Mouse (Mus musculus): ENCODE measurements around the gene Lamc1. TPM values are rescaled to one million over a fixed set of nuclear protein-coding genes. Genes with fewer than 3 reads are reported as not detected.

Gene Lamc1
- total RNA-seq (2023): 2.4 TPM

DNA sequence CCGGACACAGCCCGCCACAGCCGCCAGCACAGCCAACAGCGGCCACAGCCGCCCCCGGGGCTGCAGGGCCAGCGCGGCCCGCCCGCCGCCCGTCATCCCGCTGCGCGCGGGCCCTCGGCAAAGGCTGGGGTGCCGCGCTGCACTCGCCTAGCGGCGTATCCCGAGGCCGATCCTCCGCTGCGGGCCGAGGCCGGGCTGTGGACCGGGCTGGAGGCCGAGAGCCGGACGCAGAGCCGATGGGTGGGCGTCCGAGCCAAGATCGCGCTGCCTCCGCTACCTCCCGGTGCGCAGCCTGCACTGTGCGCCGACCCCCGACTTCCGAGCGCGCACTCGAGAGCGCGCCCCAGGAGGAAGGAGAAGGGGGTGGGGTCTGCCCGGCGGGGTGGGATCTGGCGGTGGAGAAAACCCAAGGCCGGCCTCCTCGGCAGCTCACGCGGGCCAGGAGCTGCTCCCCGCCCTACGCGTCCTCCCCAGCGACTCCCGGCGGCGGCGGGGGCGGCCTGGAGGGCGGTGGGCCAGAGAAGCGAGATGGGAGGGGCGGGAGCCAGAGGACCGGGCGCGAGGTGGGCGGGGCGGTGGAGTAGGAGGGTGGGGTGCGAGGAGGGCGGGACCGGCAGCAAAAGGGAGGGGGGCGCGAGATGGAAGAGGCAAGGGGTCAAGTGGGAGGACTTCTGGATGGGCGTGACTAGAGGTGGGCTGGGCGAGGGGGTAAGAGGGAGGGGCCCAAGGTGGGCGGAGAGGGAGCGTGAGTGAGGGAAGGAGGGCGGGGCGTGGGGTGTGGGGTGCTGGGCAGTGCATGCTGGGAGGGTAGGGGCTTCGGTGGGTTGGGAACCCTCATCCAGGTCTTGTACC, at the start of gene Lamc1:
Gene Lamc1, minus strand, starts transcription at position 343 of the 852 bp plus-strand sequence.

DNA sequence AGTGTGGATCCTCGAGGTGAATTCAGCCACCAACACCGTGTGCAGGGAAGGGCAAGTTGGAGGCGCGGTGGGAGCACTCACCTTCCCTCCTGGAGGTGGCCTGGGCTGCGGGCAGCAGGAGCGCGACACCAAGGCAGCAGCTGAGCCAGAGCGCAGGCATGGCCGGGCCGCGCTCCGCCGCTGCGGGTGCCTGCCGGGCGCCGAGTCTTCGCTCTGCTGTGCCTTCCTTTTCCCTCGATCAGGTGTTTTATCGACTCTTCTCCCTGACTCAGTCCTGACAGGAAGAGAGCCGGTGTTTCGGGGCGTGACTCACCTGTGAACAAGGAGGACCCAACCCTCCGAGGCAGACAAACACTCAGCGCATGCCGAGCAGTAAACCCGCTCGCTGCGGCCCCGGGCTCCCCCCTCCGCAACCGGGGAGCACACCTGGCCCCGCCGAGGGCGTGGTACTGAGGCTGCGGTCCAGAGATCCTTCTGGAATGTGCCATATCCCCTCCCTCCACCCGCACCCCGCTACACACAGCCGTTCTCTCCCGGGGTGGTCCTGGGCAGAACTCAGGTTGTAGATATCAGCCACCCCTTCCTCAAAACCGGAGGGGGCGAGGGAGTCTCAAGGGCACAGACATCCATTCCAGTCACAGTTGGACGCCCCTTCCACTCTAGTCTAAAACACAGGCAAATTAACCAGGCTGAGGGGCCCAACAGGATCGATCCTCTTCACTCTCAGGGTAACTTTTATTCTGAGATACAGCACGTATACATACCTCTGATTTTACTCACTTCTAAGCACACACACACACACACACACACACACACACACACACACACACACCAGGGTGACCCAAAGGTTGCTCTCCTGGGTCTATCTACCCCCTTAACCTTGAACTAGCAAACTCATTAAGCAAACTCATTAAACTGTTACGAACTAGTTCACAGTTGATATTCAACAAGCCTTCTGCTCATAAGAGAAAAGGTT, 146.5 kb downstream of the Lamc1 start, which contains the start of gene Lamc2:
Gene Lamc2, minus strand, starts transcription at position 620 of the 976 bp plus-strand sequence.

Other genes starting within 250 kb of the Lamc1 start
- not detected for gene Lamc2, start 146.3 kb downstream of the Lamc1 start, total RNA-seq (2023)
- 0.56 TPM for gene Shcbp1l, start 92.4 kb upstream of the Lamc1 start, total RNA-seq (2023)
- gene Dhx9, start 154.9 kb upstream of the Lamc1 start, total RNA-seq (2023): 305 TPM
- gene Npl, start 217.3 kb upstream of the Lamc1 start, total RNA-seq (2023): 0.41 TPM